Mouse (Mus musculus) gastrocnemius, postnatal 36 days (tissue): Measurements from ENCODE around the gene Cfap299. TPM values are rescaled to one million over a fixed set of nuclear protein-coding genes. Genes with fewer than 3 reads are reported as not detected.
"Not testable (repeated sequence)": the region's sequence is repeated elsewhere in the genome, so short reads cannot be mapped to it uniquely, and the experiment has no call there.

Experiments used
- DNase-seq, 2 experiments: peaks; one replicate each; pipeline ENCODE4 v3.0.0; 2022
- intact Hi-C: fragments of 180-260 bp; cut with DNase I; formaldehyde crosslinking; loops from one replicate; pipeline ENCODE4 v1.15.1; 2025
- long read RNA-seq, 2 experiments: library from polyadenylated mRNA; stranded (forward); transcript quantifications; one replicate each; pipeline ENCODE4 v2.0.0; 2021
- total RNA-seq, 2 experiments: library from RNA; stranded (reverse); gene quantifications; 2 replicates each; pipeline ENCODE4 v1.2.3; 2021

Cfap299 gene
- total RNA-seq = not detected
- long read RNA-seq, experiment 1, partial matches to known transcripts = 0 of 2 reads
- long read RNA-seq, experiment 1, other reads (novel, unspliced or antisense) = 2 of 2 reads
- long read RNA-seq, experiment 2 = 0 reads

- intact Hi-C loops = loop anchor here (5.0 kb wide), 3 partner anchors 142 to 1202 kb away; partner anchors contain the start of gene Prdm8
Measured at GRCm38 (mm10) chr5:98328848-98329624, at the start of gene Cfap299. Gene Cfap299 (plus strand): TSS chr5:98329304.

GRCm38 (mm10) chr5:98281993-98282392, 47.1 kb upstream of the Cfap299 start:
- DNase-seq = no peak
- intact Hi-C loops = no loop called here

More at GRCm38 (mm10) chr5:98328848-98329624, at the start of gene Cfap299:
- DNase-seq = peak; percentile 57 to 78

GRCm38 (mm10) chr5:98283696-98284478, 45.2 kb upstream of the Cfap299 start:
- intact Hi-C loops = no loop called here

GRCm38 (mm10) chr5:98290642-98291041, 38.5 kb upstream of the Cfap299 start:
- intact Hi-C loops = no loop called here
- DNase-seq = no peak

More at GRCm38 (mm10) chr5:98283696-98284478, 45.2 kb upstream of the Cfap299 start:
- no peak for DNase-seq

- intact Hi-C loops = no loop called here
- no peak for DNase-seq
Measured at GRCm38 (mm10) chr5:98292388-98293048, 36.6 kb upstream of the Cfap299 start.

GRCm38 (mm10) chr5:98293049-98293715, 35.9 kb upstream of the Cfap299 start:
- no peak for DNase-seq
- intact Hi-C loops = no loop called here

GRCm38 (mm10) chr5:98300079-98300478, 29.0 kb upstream of the Cfap299 start:
- intact Hi-C loops = no loop called here
- no peak for DNase-seq

- intact Hi-C loops = no loop called here
- no peak for DNase-seq
Measured at GRCm38 (mm10) chr5:98305673-98306072, 23.4 kb upstream of the Cfap299 start.

GRCm38 (mm10) chr5:98306528-98306927, 22.6 kb upstream of the Cfap299 start:
- no peak for DNase-seq
- intact Hi-C loops = no loop called here

GRCm38 (mm10) chr5:98326625-98327024, 2.5 kb upstream of the Cfap299 start:
- intact Hi-C loops = loop anchor here (5.0 kb wide), 3 partner anchors 139 to 1199 kb away; partner anchors contain the start of gene Prdm8
- no peak for DNase-seq

- DNase-seq = not testable (repeated sequence)
- intact Hi-C loops = loop anchor here (10.0 kb wide), 1 partner anchor 811 kb away; no protein-coding TSS in a partner anchor
Measured at GRCm38 (mm10) chr5:98343751-98344150, 14.6 kb downstream of the Cfap299 start.

GRCm38 (mm10) chr5:98344581-98344980, 15.5 kb downstream of the Cfap299 start:
- DNase-seq = no peak
- intact Hi-C loops = loop anchor here (10.0 kb wide), 1 partner anchor 810 kb away; no protein-coding TSS in a partner anchor

- intact Hi-C loops = loop anchor here (5.0 to 10.0 kb wide), 3 partner anchors 516 to 809 kb away; no protein-coding TSS in a partner anchor
- DNase-seq = no peak
Measured at GRCm38 (mm10) chr5:98346067-98346466, 17.0 kb downstream of the Cfap299 start.

- DNase-seq = peak; percentile 54
- intact Hi-C loops = loop anchor here (5.0 to 10.0 kb wide), 3 partner anchors 514 to 806 kb away; no protein-coding TSS in a partner anchor
Measured at GRCm38 (mm10) chr5:98348605-98349004, 19.5 kb downstream of the Cfap299 start.

GRCm38 (mm10) chr5:98359912-98360311, 30.8 kb downstream of the Cfap299 start:
- intact Hi-C loops = no loop called here
- no peak for DNase-seq

GRCm38 (mm10) chr5:98360792-98361419, 31.8 kb downstream of the Cfap299 start:
- intact Hi-C loops = no loop called here

GRCm38 (mm10) chr5:98363428-98363827, 34.3 kb downstream of the Cfap299 start:
- no peak for DNase-seq
- intact Hi-C loops = no loop called here

More at GRCm38 (mm10) chr5:98360792-98361419, 31.8 kb downstream of the Cfap299 start:
- DNase-seq = no peak

GRCm38 (mm10) chr5:98365340-98365739, 36.2 kb downstream of the Cfap299 start:
- no peak for DNase-seq
- intact Hi-C loops = no loop called here

- intact Hi-C loops = no loop called here
- no peak for DNase-seq
Measured at GRCm38 (mm10) chr5:98368822-98369221, 39.7 kb downstream of the Cfap299 start.
